Mouse (Mus musculus): ENCODE measurements at regions not wholly inside any gene's neighbourhood (a gene's known extent, or its start where the extent isn't known, plus 50 kb on each side); places are given as distances from the start of the nearest gene placed in this dataset.

GRCm38 (mm10) chr16:62981821-62982220 is 127.7 kb downstream of the Pros1 start:
- ChIA-PET POLR2A (no interaction called here), CTCF (no interaction called here)

- CTCF ChIA-PET, result no interaction called here
- POLR2A ChIA-PET, result no interaction called here
Observed at GRCm38 (mm10) chr16:62982558-62982957, 128.5 kb downstream of the Pros1 start.

- POLR2A ChIA-PET, result no interaction called here
- CTCF ChIA-PET, result no interaction called here
Observed at GRCm38 (mm10) chr16:62995555-62995954, 141.4 kb downstream of the Pros1 start.

DNA sequence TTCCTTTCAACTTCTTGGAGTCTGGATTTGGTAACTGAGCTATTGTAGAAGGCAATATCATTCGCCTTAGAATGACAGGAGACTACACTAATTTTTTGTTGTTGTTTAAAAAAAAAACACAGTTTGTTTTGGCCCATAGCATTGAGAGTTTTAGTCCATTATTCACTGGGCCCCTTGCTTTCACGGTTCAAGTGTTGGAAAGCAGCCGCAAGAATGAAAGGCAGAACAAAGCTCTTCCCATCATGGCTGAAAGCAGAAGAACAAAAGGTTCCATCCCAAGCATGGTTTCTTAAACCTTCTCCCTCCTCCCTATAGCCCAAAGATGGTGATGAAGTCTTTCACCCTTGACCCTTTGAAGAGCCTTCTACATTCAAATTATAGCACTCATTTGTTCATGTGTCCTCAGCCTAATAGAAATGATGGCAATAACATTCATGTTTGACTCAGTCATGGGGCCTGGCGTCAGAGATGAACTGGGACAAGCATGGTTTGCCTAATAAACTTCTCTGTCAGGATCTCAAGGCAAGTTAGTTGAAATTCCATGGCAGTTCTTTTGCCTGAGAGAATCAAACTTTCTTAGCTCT is 157.1 kb downstream of the Pros1 start:
- ChIA-PET CTCF (no interaction called here), POLR2A (no interaction called here)

DNA sequence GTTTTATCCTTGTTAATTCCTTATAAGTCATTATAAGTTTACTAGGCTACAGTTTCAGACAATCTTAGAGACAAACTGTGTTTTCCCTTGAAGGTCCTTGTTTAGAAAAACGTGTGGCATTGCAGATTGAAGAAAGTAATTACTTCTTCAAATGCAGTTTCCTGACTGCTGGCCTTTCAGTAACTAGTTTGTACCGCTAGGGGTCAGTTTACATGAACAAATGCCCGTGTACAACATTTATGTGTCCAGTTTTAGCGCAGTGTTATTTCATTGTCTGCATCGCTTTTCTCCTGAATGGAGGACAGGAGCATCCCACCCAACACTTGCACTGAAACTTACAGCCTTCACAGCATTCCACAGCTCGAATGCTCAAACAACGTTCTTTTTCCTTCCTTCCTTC is 160.3 kb downstream of the Pros1 start:
- ChIA-PET POLR2A (no interaction called here), CTCF (no interaction called here)

GRCm38 (mm10) chr16:63016144-63016543 is 162.0 kb downstream of the Pros1 start:
- ChIA-PET POLR2A (no interaction called here), CTCF (interaction anchor here in 3 of 4 experiments (0.6 to 1.4 kb wide), 3 partner anchors 15 to 1590 kb away, joined by 3 read pairs; no protein-coding TSS in a partner anchor)

- CTCF ChIA-PET, result interaction anchor here in 3 of 4 experiments (0.6 to 1.4 kb wide), 3 partner anchors 15 to 1590 kb away, joined by 3 read pairs; no protein-coding TSS in a partner anchor
- POLR2A ChIA-PET, result no interaction called here
Observed at GRCm38 (mm10) chr16:63016658-63017057, 162.6 kb downstream of the Pros1 start.

DNA sequence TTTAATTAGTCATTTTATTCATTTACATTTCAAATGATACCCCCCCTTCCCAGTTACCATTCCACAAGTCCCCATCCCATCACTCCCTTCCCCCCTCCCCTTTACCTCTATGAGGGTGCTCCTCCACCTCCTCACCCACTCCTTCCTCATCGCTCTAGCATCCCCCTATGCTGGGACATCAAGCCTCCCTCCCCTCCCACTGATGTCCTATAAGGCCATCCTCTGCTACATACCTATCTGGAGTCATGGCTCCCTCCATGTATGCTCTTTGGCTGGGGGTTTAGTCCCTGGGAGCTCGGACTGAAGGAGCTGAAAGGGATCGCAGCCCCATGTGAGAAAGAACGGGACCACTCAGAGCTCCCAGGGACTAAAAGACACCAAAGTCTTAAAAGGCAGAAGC is 176.3 kb downstream of the Pros1 start:
- ChIA-PET POLR2A (interaction anchor here in 1 of 4 experiments (0.7 kb wide), 1 partner anchor 11 kb away, joined by 3 read pairs; no protein-coding TSS in a partner anchor), CTCF (no interaction called here)

DNA sequence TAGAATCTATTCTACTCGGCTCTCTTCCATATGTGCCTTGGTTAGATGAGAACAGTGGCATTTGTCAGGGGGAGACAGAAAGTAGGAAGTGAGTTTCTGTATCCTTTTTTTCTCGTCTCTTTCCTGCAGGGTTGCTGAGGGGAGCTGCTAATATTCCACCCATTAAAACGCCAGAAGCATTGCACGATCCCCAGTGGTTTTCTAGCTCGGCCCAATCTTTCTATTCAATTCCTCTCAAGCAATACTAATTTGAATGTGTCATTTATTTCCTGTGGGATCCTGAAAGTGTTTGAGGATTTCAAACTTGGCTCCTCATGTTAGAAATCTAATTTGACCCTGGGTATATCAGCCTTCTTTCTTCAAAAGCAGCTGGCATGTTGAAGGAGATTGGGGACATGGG is 176.9 kb downstream of the Pros1 start:
- CTCF ChIA-PET, result interaction anchor here in 1 of 4 experiments (1.1 kb wide), 1 partner anchor 15 kb away, joined by 3 read pairs; no protein-coding TSS in a partner anchor
- POLR2A ChIA-PET, result interaction anchor here in 1 of 4 experiments (0.7 kb wide), 1 partner anchor 11 kb away, joined by 3 read pairs; no protein-coding TSS in a partner anchor

DNA sequence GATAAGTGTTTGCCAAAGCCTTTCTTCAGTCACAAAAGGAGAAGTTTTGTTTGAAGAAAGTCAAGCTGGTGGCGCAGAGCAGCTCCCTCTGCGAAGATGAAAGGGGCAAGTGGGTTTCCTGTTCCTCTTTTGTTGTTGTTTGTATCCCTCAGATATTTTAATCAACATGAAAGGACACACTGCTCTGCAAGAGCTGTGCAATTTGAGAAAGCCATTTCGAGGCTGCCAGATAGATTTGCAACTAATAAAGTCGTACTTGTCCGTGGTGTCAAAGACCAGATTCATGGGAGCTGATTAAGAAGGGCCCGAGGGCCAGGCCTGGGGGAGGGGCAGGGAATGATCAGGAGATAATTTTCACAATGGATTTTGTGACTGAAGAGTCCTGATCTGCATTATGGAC is 177.7 kb downstream of the Pros1 start:
- POLR2A ChIA-PET, result interaction anchor here in 1 of 4 experiments (0.7 kb wide), 1 partner anchor 42 kb away, joined by 3 read pairs; no protein-coding TSS in a partner anchor
- CTCF ChIA-PET, result interaction anchor here in 2 of 4 experiments (0.7 to 1.1 kb wide), 3 partner anchors 16 to 136 kb away, joined by 3 to 6 read pairs (median 4); no protein-coding TSS in a partner anchor

- POLR2A ChIA-PET, result interaction anchor here in 1 of 4 experiments (0.8 to 1.6 kb wide), 2 partner anchors 12 to 14 kb away, joined by 3 to 5 read pairs; no protein-coding TSS in a partner anchor
- CTCF ChIA-PET, result no interaction called here
Observed at GRCm38 (mm10) chr16:63049100-63049499, 195.0 kb downstream of the Pros1 start.

DNA sequence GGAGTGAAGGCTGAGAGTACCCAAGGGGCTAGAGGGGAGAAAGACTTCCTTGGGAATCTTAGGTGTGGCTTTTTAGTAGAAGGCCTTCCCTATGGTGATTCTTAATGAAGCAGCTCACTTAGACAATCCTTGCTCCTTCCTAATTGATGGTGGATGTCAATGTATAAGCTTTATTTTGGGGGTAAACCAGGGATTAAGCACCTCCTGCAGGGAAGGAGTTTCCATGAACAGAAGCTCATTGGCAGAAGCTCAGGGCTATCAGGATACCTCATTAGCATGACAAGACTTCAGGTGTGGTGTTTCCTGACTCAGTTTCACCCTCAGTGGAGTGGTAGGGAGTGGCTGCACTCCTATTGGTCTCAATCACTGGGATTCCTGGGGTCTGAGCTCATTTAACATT is 208.8 kb downstream of the Pros1 start:
- CTCF ChIA-PET, result interaction anchor here in 1 of 4 experiments (0.7 kb wide), 1 partner anchor 152 kb away, joined by 4 read pairs; no protein-coding TSS in a partner anchor
- POLR2A ChIA-PET, result interaction anchor here in 2 of 4 experiments (0.6 to 1.4 kb wide), 2 partner anchors 14 to 1137 kb away, joined by 3 to 5 read pairs; no protein-coding TSS in a partner anchor

DNA sequence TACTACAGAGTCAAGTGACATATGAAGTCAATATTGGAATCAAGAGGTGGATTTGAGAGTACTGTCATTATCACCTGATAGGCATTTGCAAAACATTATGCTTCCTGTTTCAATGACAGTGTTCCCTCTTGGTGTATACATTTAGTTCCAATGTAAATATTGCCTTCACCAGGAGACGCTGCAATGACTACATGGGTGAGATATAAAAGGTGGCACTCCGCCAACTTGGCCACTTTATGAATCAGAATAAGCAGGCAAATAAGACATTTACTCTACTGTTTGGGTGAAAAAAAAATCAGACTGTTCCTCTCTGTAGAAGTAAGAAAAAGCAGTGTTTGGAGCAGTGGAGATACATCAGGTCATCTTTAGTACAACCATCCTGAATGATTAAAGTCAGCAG is 215.9 kb downstream of the Pros1 start:
- ChIA-PET CTCF (no interaction called here), POLR2A (no interaction called here)

- ChIA-PET POLR2A (no interaction called here), CTCF (no interaction called here)
Observed at GRCm38 (mm10) chr16:63075814-63076213, 221.7 kb downstream of the Pros1 start.

- ChIA-PET POLR2A (no interaction called here), CTCF (no interaction called here)
Observed at GRCm38 (mm10) chr16:63081383-63081782, 227.3 kb downstream of the Pros1 start.

DNA sequence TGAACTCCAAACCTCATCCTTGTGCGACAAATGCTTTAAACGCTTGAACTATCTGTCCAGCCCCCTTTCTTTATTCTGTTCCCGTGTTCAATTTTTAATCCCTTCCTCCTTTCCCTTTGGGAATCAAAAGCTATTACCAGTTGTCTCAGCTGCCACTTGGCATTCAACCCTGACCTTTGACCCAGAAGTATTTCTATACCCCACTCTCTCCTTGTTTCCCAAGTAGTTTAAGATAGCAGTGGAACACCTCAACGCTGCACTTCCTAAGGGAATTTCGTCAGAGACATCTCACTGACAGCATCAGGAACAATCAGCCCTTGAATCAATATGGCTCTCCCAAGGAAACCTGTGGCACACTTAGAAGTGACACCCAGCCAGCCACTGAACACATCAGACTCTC is 229.1 kb downstream of the Pros1 start:
- CTCF ChIA-PET, result no interaction called here
- POLR2A ChIA-PET, result interaction anchor here in 1 of 4 experiments (0.6 to 0.9 kb wide), 4 partner anchors 9 to 559 kb away, joined by 3 to 6 read pairs (median 4); no protein-coding TSS in a partner anchor

DNA sequence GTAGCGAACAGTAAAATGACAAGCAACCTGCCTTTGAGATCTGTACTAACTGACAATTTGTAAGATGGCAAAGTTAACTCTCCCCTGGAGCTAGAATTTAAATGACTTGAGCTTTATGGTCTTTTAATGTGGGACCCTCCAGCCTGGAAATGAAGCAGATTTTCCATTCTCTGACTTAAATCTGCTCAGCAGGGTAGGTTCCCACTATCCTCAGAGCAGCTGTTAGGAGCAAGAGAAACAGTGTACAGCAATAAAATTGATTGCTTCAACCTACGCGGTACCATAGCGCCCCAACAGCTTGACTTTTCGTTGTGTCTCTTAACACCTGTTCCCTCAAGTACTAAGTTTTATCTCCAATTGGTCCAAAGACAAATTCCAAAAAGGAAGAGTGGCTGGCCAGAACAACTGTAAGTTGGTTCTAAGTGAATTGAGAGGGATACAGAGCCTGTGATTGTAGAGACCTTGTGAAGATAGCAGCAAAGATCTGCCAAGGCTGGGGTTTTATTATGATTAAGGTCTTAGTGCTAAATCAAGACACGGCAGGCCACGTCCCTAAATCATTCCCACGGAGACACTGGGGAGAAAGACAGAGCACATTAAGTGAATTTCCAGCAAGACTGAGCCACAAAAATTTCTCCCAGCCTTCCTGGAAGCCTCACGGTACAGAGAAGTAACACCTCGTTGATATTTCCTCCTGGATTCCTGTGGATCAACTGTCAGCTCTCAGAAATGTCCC is 230.1 kb downstream of the Pros1 start:
- POLR2A ChIA-PET, result interaction anchor here in 1 of 4 experiments (0.6 to 0.9 kb wide), 3 partner anchors 110 to 558 kb away, joined by 4 to 6 read pairs (median 5); no protein-coding TSS in a partner anchor
- CTCF ChIA-PET, result interaction anchor here in 1 of 4 experiments (0.6 kb wide), 1 partner anchor 130 kb away, joined by 3 read pairs; no protein-coding TSS in a partner anchor

DNA sequence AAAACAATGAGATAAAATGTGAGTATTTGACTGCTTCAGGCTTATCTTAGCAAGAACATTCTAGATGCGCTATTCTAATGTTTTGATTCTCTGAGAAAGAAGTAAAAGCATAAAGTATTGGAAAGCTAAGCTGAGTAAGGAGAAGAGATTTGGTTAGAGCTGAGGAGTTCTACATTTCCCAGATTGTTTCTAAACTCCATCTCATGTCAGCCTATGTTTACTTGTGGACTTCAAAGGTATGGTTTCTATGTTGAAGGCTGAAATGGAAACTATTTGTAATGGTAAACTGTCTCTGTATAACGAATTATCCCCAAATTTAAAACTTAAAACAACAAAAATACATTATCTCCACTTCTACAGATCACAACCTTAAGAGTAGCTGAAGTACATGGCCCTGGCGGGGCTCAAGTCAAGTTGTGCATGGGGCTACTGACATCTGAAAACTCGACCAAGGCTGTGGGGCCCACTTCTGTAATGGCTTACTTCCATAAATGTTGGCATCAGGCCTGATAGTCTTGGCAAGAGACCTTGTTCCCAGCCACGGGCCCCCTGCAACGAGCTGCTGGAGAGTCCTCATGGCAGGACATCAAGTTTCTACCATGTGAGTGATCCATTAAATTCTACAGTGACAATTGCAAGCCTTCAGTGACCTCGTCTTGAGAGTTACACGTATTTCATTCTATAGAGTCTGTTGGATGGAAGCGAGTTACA is 232.1 kb downstream of the Pros1 start:
- CTCF ChIA-PET, result no interaction called here
- POLR2A ChIA-PET, result no interaction called here

DNA sequence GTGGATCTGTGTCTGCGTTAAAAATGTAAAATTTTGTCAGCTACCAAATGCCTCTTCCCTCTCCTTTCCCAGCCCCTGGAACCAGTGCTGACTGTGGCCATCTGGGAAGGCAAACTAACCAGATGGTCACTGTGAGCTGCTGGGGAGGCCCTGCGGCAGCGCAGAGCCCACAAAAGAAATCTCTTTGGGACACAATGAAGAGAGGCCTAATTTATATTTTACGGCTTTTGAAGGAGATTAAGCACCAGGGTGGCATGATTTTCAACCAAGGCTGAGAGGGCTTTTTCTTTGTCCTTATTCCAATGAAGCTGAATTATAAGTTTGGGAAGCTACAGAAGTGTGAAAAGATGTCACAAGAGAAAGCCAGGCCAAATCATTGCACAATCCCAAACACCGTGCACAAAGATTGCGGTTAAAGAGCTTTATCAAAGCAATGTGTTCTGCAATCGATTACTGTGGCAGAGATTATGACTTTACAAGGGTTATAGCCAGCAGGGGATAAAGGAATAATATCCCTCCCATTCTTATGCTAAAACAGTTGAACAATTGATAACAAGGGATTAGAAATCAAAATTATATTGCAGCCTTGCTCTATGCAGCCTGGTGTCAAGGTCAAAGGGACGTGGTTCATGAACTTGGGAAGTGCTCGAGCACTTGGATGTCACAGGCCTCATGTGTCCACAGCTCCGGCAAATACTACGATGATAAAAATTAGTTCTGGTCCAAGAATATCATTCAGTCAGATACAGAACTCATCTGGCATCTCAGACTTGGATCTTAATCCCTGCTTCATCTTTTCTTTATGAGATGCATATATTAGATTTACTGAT is 237.6 kb downstream of the Pros1 start:
- CTCF ChIA-PET, result interaction anchor here in 1 of 4 experiments (0.6 kb wide), 1 partner anchor 1574 kb away, joined by 20 read pairs; no protein-coding TSS in a partner anchor
- POLR2A ChIA-PET, result no interaction called here

All from embryonic stem cell, embryonic (primary cell).